Mouse (Mus musculus): ENCODE measurements at regions not wholly inside any gene's neighbourhood (a gene's known extent, or its start where the extent isn't known, plus 50 kb on each side); places are given as distances from the start of the nearest gene placed in this dataset.

DNA sequence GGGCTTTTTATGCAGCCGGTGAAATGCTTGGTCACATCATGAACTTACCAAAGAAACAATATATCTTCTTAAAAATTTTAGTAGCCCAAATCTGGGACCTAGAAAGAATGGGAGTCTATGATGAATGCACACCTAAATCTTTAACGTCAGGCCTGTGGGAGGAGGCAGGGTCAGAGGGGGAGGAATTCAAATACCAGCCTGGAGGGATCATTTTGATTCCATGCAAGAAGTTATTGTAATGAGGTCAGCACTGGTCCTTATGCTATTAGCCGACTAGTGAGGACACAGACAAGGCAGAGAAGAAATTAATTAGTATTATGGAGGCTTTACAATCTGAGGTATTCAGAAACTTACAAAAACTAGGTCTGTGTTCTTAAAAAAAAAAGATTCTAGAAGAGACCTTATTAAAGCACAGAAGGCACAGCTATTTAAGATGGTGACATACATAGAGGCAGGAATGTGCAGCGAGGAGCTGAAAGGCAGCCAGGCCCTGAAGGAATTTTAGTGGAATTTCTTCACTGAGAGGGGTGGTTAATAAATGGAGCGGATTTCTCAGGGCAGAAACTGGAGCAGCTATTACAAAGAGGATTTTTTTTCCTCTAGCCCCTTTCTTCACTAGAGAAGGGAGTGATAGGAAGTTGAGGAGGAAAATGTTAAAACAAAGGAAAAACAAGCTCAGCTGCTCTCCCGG, 95.7 kb upstream of the Rbms1 start:
- H3K36me3 ChIP-seq (replicated peaks; ENCODE audit: control insufficient read depth, insufficient read depth, low read depth, low read length), result no peaks in the 10 kb centered on the region
- H3K27ac ChIP-seq (replicated peaks; ENCODE audit: low read depth, low read length), result no peak overlapping the region
- WGBS, result 17% methylated on average over 6 of the region's 6 CpGs

DNA sequence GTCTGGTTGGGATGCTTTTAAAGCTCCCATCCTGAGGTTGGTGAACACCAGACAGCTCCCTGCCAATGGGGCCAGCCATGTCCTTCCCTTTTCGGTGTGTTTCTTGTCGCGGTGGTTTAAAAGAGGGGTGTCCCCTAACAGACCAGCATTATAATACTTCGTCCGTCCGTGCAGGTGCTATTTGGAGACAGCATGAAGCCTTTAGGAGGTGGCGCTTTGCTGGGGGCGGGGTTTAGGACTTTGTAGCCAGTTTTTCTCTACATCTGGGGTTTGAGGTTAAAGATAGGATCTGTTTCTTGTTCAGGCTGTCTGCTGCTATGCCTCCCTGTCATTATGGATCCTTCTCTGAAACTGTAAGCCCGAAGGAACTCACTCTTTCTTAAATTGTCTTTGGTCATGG, 89.3 kb upstream of the Rbms1 start:
- no peak for ATAC-seq (replicated peaks; ENCODE audit: insufficient number of reproducible peaks, low FRiP score, low TSS enrichment, low read depth)
- Histone ChIP-seq H3K4me3 (ENCODE audit: low read depth, low read length) (no peak overlapping the region), H3K4me1 (ENCODE audit: control insufficient read depth, insufficient read depth, low read length) (no peaks in the 10 kb centered on the region), H3K27me3 (ENCODE audit: control insufficient read depth, insufficient read depth, low read length) (no peaks in the 10 kb centered on the region), H3K36me3 (replicated peaks; ENCODE audit: control insufficient read depth, insufficient read depth, low read depth, low read length) (no peaks in the 10 kb centered on the region), H3K9ac (replicated peaks; ENCODE audit: low read length) (no peak overlapping the region), H3K4me2 (ENCODE audit: low read depth, low read length) (no peak overlapping the region), H3K27ac (replicated peaks; ENCODE audit: low read depth, low read length) (no peak overlapping the region), H3K9me3 (replicated peaks; ENCODE audit: control insufficient read depth, low read length) (no peaks in the 10 kb centered on the region)
- 66% methylated on average over 9 of the region's 9 CpGs for WGBS
- no peak for DNase-seq (ENCODE audit: low spot score)

More for the DNA sequence above, 95.7 kb upstream of the Rbms1 start:
- H3K9ac ChIP-seq (replicated peaks; ENCODE audit: low read length), result no peak overlapping the region
- no peak overlapping the region for H3K4me2 ChIP-seq (ENCODE audit: low read depth, low read length)
- no peaks in the 10 kb centered on the region for H3K27me3 ChIP-seq (ENCODE audit: control insufficient read depth, insufficient read depth, low read length)
- no peaks in the 10 kb centered on the region for H3K9me3 ChIP-seq (replicated peaks; ENCODE audit: control insufficient read depth, low read length)
- H3K4me1 ChIP-seq (ENCODE audit: control insufficient read depth, insufficient read depth, low read length), result no peaks in the 10 kb centered on the region
- ATAC-seq (replicated peaks; ENCODE audit: insufficient number of reproducible peaks, low FRiP score, low TSS enrichment, low read depth), result no peak
- H3K4me3 ChIP-seq (ENCODE audit: low read depth, low read length), result no peak overlapping the region
- DNase-seq (ENCODE audit: low spot score), result peak; percentile 58

DNA sequence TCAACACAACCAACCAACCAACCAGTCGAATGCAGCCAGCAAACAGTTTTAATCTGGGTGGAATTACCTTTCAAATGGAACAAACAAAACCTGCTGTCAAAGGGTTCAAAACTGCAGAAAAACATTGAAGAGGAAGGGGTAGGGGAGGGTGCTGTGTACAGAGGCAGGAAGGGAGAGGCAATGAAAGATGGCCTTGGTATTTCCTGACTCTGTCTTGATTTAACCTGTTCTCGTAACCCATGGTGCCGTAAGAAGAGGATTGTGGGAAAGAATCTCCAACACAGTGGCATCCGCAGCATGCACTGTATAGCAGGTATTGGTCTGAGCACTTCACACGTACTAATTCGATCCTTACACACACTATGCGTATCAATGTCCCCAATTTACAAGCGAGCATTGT, 88.8 kb upstream of the Rbms1 start:
- DNase-seq (ENCODE audit: low spot score) (no peak), ATAC-seq (replicated peaks; ENCODE audit: insufficient number of reproducible peaks, low FRiP score, low TSS enrichment, low read depth) (no peak)
- H3K4me1 ChIP-seq (ENCODE audit: control insufficient read depth, insufficient read depth, low read length), result no peaks in the 10 kb centered on the region
- no peak overlapping the region for H3K4me2 ChIP-seq (ENCODE audit: low read depth, low read length)
- no peak overlapping the region for H3K4me3 ChIP-seq (ENCODE audit: low read depth, low read length)
- H3K9ac ChIP-seq (replicated peaks; ENCODE audit: low read length), result no peak overlapping the region
- no peak overlapping the region for H3K27ac ChIP-seq (replicated peaks; ENCODE audit: low read depth, low read length)
- no peaks in the 10 kb centered on the region for H3K27me3 ChIP-seq (ENCODE audit: control insufficient read depth, insufficient read depth, low read length)
- no peaks in the 10 kb centered on the region for H3K36me3 ChIP-seq (replicated peaks; ENCODE audit: control insufficient read depth, insufficient read depth, low read depth, low read length)
- 89% methylated on average over 8 of the region's 8 CpGs for WGBS
- H3K9me3 ChIP-seq (replicated peaks; ENCODE audit: control insufficient read depth, low read length), result no peaks in the 10 kb centered on the region

DNA sequence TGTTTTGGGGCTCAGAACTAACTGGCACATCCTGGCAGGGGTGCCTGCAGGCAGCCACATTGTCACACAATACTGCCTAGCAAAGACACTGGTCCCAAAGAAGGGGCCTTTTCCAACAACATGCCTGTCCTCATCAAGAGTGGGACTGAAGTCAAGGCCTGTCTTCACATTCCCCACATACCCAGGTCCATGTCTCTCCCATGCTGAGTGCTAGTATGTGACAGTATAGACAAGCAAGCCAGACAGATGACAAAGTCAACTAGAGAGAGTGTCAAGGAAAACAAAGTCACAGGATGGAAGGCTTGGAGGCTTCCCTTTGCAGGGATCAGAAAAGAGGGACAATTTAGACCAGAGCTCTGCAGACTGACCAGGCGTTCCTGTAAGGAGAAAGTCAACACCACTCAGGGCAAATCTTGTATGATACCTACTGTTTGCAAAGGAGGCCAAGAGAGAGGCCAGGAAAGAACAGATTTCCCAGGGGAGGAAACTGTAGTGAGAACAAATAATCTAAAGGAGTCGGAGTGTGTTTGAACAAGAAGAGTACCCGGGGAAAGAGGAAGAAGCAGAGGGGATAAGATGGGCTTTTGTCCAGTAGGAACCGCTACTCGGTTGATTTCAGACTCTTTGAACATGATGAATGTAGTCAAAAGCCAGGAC, 83.2 kb upstream of the Rbms1 start:
- H3K27me3 ChIP-seq (ENCODE audit: control insufficient read depth, insufficient read depth, low read length), result no peaks in the 10 kb centered on the region
- H3K4me1 ChIP-seq (ENCODE audit: control insufficient read depth, insufficient read depth, low read length), result no peaks in the 10 kb centered on the region
- no peak overlapping the region for H3K9ac ChIP-seq (replicated peaks; ENCODE audit: low read length)
- no peaks in the 10 kb centered on the region for H3K9me3 ChIP-seq (replicated peaks; ENCODE audit: control insufficient read depth, low read length)
- H3K36me3 ChIP-seq (replicated peaks; ENCODE audit: control insufficient read depth, insufficient read depth, low read depth, low read length), result no peaks in the 10 kb centered on the region
- WGBS, result 68% methylated on average over 5 of the region's 5 CpGs
- ATAC-seq (replicated peaks; ENCODE audit: insufficient number of reproducible peaks, low FRiP score, low TSS enrichment, low read depth) (no peak), DNase-seq (ENCODE audit: low spot score) (no peak)
- no peak overlapping the region for H3K4me3 ChIP-seq (ENCODE audit: low read depth, low read length)
- no peak overlapping the region for H3K27ac ChIP-seq (replicated peaks; ENCODE audit: low read depth, low read length)
- no peak overlapping the region for H3K4me2 ChIP-seq (ENCODE audit: low read depth, low read length)

DNA sequence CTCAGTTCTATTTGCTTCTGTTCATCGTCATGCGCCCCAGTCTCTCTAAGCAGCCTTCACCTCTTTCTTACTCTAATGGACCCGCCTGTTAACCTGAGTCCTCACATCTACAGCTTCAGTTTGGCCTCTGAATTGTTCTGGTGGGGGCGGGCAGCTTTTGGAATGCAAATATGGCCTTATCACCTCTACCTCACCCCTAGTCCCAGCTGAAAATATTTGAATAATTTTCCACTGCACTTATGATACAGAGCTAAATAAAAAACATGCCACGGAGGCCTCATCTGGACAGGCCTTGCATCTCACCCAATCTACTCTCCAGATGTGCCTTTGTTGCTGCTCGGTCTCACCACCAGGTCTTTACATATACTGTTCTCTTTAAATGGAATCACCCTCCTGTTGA, 82.5 kb upstream of the Rbms1 start:
- H3K27ac ChIP-seq (replicated peaks; ENCODE audit: low read depth, low read length), result no peak overlapping the region
- ATAC-seq (replicated peaks; ENCODE audit: insufficient number of reproducible peaks, low FRiP score, low TSS enrichment, low read depth) (no peak), DNase-seq (ENCODE audit: low spot score) (no peak)
- H3K36me3 ChIP-seq (replicated peaks; ENCODE audit: control insufficient read depth, insufficient read depth, low read depth, low read length), result no peaks in the 10 kb centered on the region
- WGBS, result 82% methylated on average over 6 of the region's 6 CpGs
- no peaks in the 10 kb centered on the region for H3K9me3 ChIP-seq (replicated peaks; ENCODE audit: control insufficient read depth, low read length)
- H3K4me3 ChIP-seq (ENCODE audit: low read depth, low read length), result no peak overlapping the region
- no peak overlapping the region for H3K9ac ChIP-seq (replicated peaks; ENCODE audit: low read length)
- no peak overlapping the region for H3K4me2 ChIP-seq (ENCODE audit: low read depth, low read length)
- no peaks in the 10 kb centered on the region for H3K27me3 ChIP-seq (ENCODE audit: control insufficient read depth, insufficient read depth, low read length)
- no peaks in the 10 kb centered on the region for H3K4me1 ChIP-seq (ENCODE audit: control insufficient read depth, insufficient read depth, low read length)

DNA sequence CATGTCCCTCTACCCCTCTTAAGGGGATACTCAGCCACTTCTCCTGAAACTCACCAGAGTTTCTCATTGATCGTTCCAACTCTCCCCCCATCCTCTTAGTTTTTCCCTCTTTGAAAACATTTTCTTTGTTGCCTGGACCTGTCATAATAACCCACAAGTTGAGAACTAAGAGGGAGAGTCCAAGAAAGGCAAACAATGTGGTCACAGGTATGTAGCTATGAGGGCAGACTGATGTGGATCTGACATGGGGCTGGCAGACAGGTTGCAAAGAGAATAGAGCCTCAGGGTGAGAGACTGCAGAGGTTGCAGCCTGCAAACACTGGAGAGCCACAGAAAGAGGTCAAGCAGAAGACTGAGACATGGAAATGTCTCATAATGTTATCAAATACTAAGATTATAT, 69.9 kb upstream of the Rbms1 start:
- no peak overlapping the region for H3K4me2 ChIP-seq (ENCODE audit: low read depth, low read length)
- H3K9ac ChIP-seq (replicated peaks; ENCODE audit: low read length), result no peak overlapping the region
- ATAC-seq (replicated peaks; ENCODE audit: insufficient number of reproducible peaks, low FRiP score, low TSS enrichment, low read depth) (no peak), DNase-seq (ENCODE audit: low spot score) (no peak)
- H3K4me3 ChIP-seq (ENCODE audit: low read depth, low read length), result no peak overlapping the region
- no peaks in the 10 kb centered on the region for H3K4me1 ChIP-seq (ENCODE audit: control insufficient read depth, insufficient read depth, low read length)
- no peaks in the 10 kb centered on the region for H3K27me3 ChIP-seq (ENCODE audit: control insufficient read depth, insufficient read depth, low read length)
- no peaks in the 10 kb centered on the region for H3K9me3 ChIP-seq (replicated peaks; ENCODE audit: control insufficient read depth, low read length)
- 91% methylated on average over 1 of the region's 1 CpGs for WGBS
- no peak overlapping the region for H3K27ac ChIP-seq (replicated peaks; ENCODE audit: low read depth, low read length)
- no peaks in the 10 kb centered on the region for H3K36me3 ChIP-seq (replicated peaks; ENCODE audit: control insufficient read depth, insufficient read depth, low read depth, low read length)

DNA sequence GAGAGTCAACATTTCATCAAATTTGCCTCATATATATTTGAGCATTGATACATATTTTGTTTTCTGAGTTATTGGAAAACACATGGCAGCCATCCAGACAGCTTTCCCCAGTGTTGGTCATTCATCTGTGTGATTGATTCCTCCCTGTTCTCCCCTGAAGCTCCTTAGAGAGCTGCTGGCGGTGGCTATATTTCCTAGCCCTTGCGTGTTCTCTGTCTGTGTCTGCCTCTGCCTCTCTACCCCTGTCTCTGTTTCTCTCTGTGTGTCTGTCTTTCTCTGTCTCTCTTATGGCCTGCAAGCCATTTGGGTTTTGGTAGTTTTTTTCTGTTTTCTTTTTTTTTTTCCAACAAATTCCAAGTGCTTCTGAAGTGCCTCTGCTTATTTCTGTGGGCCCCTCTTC, 66.7 kb upstream of the Rbms1 start:
- Histone ChIP-seq H3K4me3 (ENCODE audit: low read depth, low read length) (no peak overlapping the region), H3K4me2 (ENCODE audit: low read depth, low read length) (no peak overlapping the region), H3K36me3 (replicated peaks; ENCODE audit: control insufficient read depth, insufficient read depth, low read depth, low read length) (no peaks in the 10 kb centered on the region), H3K27me3 (ENCODE audit: control insufficient read depth, insufficient read depth, low read length) (no peaks in the 10 kb centered on the region), H3K9ac (replicated peaks; ENCODE audit: low read length) (no peak overlapping the region), H3K4me1 (ENCODE audit: control insufficient read depth, insufficient read depth, low read length) (no peaks in the 10 kb centered on the region), H3K9me3 (replicated peaks; ENCODE audit: control insufficient read depth, low read length) (no peaks in the 10 kb centered on the region), H3K27ac (replicated peaks; ENCODE audit: low read depth, low read length) (no peak overlapping the region)
- DNase-seq (ENCODE audit: low spot score), result no peak
- WGBS, result 87% methylated on average over 2 of the region's 2 CpGs
- ATAC-seq (replicated peaks; ENCODE audit: insufficient number of reproducible peaks, low FRiP score, low TSS enrichment, low read depth), result no peak

DNA sequence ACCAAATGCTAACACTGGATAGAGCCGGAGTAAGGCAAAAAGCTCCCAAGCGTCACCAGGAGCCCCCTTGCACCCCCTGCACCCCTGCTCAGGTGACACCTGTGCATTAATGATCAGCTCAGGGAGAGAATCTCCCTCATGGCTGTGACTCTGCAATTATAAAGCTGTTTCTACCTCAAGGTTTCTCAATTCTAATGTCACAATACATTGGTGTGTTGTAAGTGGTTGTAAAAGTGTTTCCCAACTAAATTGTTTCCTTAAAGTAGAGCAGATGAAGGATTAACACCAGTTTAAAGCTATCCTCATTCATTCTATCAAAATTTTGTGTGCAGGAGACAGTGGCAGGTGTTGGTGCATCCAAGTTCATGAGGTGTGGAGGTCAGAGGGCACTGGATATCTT, 65.6 kb upstream of the Rbms1 start:
- H3K4me3 ChIP-seq (ENCODE audit: low read depth, low read length), result no peak overlapping the region
- no peaks in the 10 kb centered on the region for H3K27me3 ChIP-seq (ENCODE audit: control insufficient read depth, insufficient read depth, low read length)
- H3K36me3 ChIP-seq (replicated peaks; ENCODE audit: control insufficient read depth, insufficient read depth, low read depth, low read length), result no peaks in the 10 kb centered on the region
- H3K27ac ChIP-seq (replicated peaks; ENCODE audit: low read depth, low read length), result no peak overlapping the region
- DNase-seq (ENCODE audit: low spot score) (no peak), ATAC-seq (replicated peaks; ENCODE audit: insufficient number of reproducible peaks, low FRiP score, low TSS enrichment, low read depth) (no peak)
- H3K4me1 ChIP-seq (ENCODE audit: control insufficient read depth, insufficient read depth, low read length), result no peaks in the 10 kb centered on the region
- WGBS, result 87% methylated on average over 2 of the region's 2 CpGs
- H3K9me3 ChIP-seq (replicated peaks; ENCODE audit: control insufficient read depth, low read length), result no peaks in the 10 kb centered on the region
- no peak overlapping the region for H3K4me2 ChIP-seq (ENCODE audit: low read depth, low read length)
- H3K9ac ChIP-seq (replicated peaks; ENCODE audit: low read length), result no peak overlapping the region

Measured in embryonic facial prominence, embryonic 11.5 days (tissue).